Mouse (Mus musculus): ENCODE measurements at regions not wholly inside any gene's neighbourhood (a gene's known extent, or its start where the extent isn't known, plus 50 kb on each side); places are given as distances from the start of the nearest gene placed in this dataset.

DNA sequence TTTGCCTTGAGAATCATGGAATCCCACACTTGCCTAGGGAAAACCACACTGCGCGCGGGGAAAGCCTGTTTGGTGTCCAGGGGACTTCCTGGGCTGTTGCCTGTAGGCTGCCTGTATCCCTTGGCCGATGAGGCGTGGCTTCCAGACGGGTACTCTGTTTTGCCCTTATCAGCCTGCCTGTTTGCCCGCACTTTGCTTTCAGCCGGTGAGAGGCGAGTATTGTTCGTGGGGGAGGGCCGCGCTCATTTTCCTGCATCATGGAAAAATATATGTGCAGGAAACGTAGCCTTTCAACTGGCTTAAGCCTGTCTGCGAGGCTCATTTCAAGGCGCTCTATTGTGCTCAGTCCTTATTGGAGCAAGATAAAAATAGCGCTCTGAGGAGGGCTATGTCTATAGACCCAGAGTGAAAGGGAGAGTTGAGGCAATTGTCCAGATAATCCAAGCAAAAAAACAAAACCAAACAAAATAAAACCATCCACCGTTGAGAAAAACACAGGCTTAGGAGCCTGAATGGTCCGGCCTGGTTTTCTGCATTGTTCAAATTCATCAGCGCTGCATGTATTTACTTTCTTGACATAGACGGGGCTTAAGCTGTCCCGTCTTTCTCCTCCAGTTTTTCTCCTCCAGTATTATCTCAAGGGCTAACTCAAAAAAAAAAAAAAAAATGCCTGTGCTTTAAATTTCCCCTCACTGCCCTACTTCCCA lies 67.9 kb downstream of the Klf5 start:
- Histone ChIP-seq H3K4me3 (ENCODE audit: low read length) (no peak overlapping the region), H3K9me3 (ENCODE audit: control insufficient read depth, low read length) (no peaks in the 10 kb centered on the region), H3K4me1 (ENCODE audit: control insufficient read depth, insufficient read depth, low read depth, low read length) (0 out of 2 replicates have a peak, but pooled peaks cover 2% of the 10 kb centered on the region), H3K36me3 (ENCODE audit: control insufficient read depth, insufficient read depth, low read length) (no peaks in the 10 kb centered on the region), H3K9ac (ENCODE audit: low read depth, low read length) (0 out of 2 replicates have a peak overlapping the region, but pooled peaks have one; percentile 6), H3K27me3 (replicated peaks; ENCODE audit: control insufficient read depth, insufficient read depth, low read length) (no peaks in the 10 kb centered on the region), H3K27ac (ENCODE audit: low read depth, low read length) (no peak overlapping the region), H3K4me2 (ENCODE audit: low read length) (peak overlapping the region; percentile 41)
- no peak; the same call in 1 of the 2 replicates for ATAC-seq
- 48% methylated on average over 21 of the region's 21 CpGs for WGBS

DNA sequence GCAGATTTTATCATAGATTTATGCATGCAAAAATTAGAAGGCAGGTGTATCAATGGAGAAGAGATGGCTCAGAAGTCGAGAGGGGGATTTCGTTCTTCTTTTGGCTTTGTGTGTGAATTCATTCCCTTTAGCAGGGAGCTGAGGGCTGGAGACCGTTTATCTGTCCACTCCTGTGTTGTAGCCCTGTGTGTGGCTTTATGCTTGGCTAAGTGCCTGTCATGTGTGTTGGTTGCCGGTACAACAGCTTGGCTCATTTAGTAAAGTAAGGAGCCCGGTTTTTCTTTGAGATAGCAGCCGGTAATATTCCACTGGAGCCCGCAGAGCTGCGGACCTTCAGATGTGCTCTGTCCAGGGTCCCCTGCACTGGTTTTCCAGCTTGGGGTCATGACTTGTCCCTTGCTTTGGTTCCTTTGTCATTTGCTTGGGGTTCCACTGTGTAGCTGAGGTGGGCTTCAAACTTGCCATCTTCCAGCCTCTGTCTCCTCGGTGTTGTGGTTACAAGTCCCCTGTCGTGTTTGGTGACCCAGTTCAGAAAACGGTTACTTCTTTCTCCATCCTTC lies 68.6 kb downstream of the Klf5 start:
- H3K9ac ChIP-seq (ENCODE audit: low read depth, low read length) = no peak overlapping the region
- no peak overlapping the region for H3K4me3 ChIP-seq (ENCODE audit: low read length)
- no peaks in the 10 kb centered on the region for H3K36me3 ChIP-seq (ENCODE audit: control insufficient read depth, insufficient read depth, low read length)
- H3K27me3 ChIP-seq (replicated peaks; ENCODE audit: control insufficient read depth, insufficient read depth, low read length) = no peaks in the 10 kb centered on the region
- H3K4me2 ChIP-seq (ENCODE audit: low read length) = no peak overlapping the region
- H3K4me1 ChIP-seq (ENCODE audit: control insufficient read depth, insufficient read depth, low read depth, low read length) = 0 out of 2 replicates have a peak, but pooled peaks cover 2% of the 10 kb centered on the region
- no peaks in the 10 kb centered on the region for H3K9me3 ChIP-seq (ENCODE audit: control insufficient read depth, low read length)
- no peak overlapping the region for H3K27ac ChIP-seq (ENCODE audit: low read depth, low read length)
- WGBS = 54% methylated on average over 11 of the region's 11 CpGs
- ATAC-seq = no peak

DNA sequence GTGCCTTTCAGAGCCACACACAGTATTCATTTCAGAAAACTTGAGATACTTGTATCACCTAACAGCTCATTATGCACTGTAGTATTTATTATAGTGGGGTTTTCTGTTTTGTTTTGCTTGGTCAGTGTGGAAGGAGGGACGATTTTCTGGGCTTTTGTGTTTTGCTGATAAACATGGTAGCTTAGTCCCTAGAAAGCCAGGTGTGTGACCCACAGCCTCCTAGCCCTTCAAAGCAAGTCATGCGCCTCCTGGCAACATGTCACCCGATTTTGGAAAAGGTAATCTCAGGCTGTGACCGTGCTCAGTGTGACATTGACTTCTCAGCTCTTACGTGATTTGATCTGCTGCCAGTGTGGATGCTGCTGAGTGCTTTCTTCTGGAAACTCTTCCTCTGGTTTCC lies 70.9 kb downstream of the Klf5 start:
- H3K4me2 ChIP-seq (ENCODE audit: low read length) = no peak overlapping the region
- WGBS = 82% methylated on average over 5 of the region's 5 CpGs
- no peaks in the 10 kb centered on the region for H3K9me3 ChIP-seq (ENCODE audit: control insufficient read depth, low read length)
- no peak for ATAC-seq
- H3K36me3 ChIP-seq (ENCODE audit: control insufficient read depth, insufficient read depth, low read length) = no peaks in the 10 kb centered on the region
- no peak overlapping the region for H3K4me3 ChIP-seq (ENCODE audit: low read length)
- no peak overlapping the region for H3K9ac ChIP-seq (ENCODE audit: low read depth, low read length)
- H3K4me1 ChIP-seq (ENCODE audit: control insufficient read depth, insufficient read depth, low read depth, low read length) = 0 out of 2 replicates have a peak, but pooled peaks cover 2% of the 10 kb centered on the region
- H3K27me3 ChIP-seq (replicated peaks; ENCODE audit: control insufficient read depth, insufficient read depth, low read length) = no peaks in the 10 kb centered on the region
- H3K27ac ChIP-seq (ENCODE audit: low read depth, low read length) = no peak overlapping the region

DNA sequence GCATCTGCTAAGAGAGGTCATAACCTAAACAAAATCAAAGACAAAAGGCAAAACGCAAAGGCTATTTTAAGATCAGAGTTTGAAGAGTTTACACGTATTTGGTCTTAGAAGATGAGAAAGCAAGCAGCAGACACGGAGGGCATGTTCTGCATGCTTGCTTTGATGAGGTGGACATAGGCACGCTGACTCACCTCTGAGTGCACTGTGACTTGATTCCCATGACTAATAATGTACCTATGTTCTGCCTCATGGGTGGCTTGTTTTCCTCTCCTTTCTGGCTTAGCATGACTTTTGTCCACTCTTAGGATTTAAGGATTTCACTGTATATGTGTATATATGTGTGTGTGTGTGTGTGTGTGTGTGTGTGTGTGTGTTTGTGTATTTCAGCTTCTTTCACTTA lies 75.2 kb downstream of the Klf5 start:
- Histone ChIP-seq H3K9ac (ENCODE audit: low read depth, low read length) (no peak overlapping the region), H3K9me3 (ENCODE audit: control insufficient read depth, low read length) (no peaks in the 10 kb centered on the region), H3K36me3 (ENCODE audit: control insufficient read depth, insufficient read depth, low read length) (no peaks in the 10 kb centered on the region), H3K27me3 (replicated peaks; ENCODE audit: control insufficient read depth, insufficient read depth, low read length) (no peaks in the 10 kb centered on the region), H3K4me1 (ENCODE audit: control insufficient read depth, insufficient read depth, low read depth, low read length) (no peaks in the 10 kb centered on the region), H3K4me2 (ENCODE audit: low read length) (no peak overlapping the region), H3K27ac (ENCODE audit: low read depth, low read length) (no peak overlapping the region), H3K4me3 (ENCODE audit: low read length) (no peak overlapping the region)
- WGBS = 80% methylated on average over 4 of the region's 4 CpGs
- ATAC-seq = no peak

DNA sequence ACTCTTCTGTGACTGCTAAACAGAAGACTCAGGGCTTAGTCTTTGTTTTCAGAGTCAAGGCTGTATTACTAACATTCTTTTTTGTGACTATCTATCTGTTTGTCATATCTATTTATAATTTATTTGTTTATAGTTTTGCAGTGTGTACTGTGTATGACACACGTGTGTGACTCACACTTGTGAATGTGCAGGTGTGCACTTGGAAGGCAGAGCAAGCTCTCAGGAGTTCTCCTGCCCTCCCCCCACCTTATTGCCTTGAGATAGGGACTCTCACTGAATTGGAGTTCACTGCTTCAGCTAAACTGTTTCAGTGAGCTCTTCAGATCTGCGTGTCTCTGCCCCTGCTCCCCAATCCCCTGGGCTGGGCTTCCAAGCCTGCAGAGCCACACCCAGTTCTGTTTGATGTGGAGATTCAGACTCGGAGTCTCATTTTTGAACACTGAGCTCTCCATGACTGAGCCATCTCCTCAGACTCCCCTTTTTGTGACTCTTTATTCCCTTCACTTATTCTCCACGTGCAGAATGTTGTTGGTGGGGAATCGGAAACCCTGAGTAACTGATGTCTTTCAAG lies 76.6 kb downstream of the Klf5 start:
- H3K4me2 ChIP-seq (ENCODE audit: low read length) = no peak overlapping the region
- WGBS = 63% methylated on average over 5 of the region's 5 CpGs

DNA sequence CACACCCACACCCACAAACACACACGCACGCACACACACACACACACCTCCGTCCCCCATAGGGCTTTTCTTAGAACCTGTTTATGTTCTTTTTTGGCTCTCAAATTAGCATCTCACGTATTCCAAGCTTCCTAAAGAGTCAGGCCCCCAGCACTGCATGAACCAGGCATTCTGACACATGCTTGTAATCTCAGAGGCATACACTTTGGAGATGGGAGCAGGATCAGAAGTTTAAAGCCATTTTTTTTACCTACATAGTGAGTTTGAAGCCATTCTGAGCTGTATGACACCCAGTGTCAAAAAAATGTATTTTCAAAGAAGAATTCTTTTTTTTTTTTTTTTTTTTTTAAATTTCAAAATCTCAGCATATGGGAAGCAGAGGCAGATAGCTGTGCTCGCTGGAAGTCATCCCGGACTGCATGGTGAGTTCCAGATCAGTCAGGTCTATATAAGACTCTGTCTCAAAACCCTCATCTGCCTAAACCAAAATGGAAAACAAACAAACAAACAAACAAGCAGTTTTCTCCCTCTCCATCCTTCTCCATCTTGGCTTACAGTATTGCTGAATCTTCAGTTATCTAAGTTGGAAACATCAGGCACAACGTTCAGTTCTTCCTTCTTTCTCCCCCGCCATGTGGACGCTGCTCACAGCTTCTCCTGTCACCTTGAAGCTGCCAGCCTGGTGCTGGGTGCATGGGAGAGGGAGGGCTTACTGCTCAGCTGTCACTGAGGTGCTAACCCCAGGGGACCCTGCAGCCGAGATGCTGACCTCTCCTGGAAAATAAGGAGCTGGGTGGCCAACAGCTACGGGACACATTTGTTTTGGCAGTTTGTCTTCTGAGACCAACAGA lies 78.4 kb downstream of the Klf5 start:
- Histone ChIP-seq H3K9ac (ENCODE audit: low read depth, low read length) (no peak overlapping the region), H3K9me3 (ENCODE audit: control insufficient read depth, low read length) (no peaks in the 10 kb centered on the region), H3K4me3 (ENCODE audit: low read length) (no peak overlapping the region), H3K4me1 (ENCODE audit: control insufficient read depth, insufficient read depth, low read depth, low read length) (no peaks in the 10 kb centered on the region), H3K27me3 (replicated peaks; ENCODE audit: control insufficient read depth, insufficient read depth, low read length) (no peaks in the 10 kb centered on the region), H3K4me2 (ENCODE audit: low read length) (no peak overlapping the region), H3K27ac (ENCODE audit: low read depth, low read length) (no peak overlapping the region), H3K36me3 (ENCODE audit: control insufficient read depth, insufficient read depth, low read length) (no peaks in the 10 kb centered on the region)
- 82% methylated on average over 11 of the region's 11 CpGs for WGBS
- ATAC-seq = no peak

More for the DNA sequence above, 76.6 kb downstream of the Klf5 start:
- Histone ChIP-seq H3K27me3 (replicated peaks; ENCODE audit: control insufficient read depth, insufficient read depth, low read length) (no peaks in the 10 kb centered on the region), H3K4me1 (ENCODE audit: control insufficient read depth, insufficient read depth, low read depth, low read length) (no peaks in the 10 kb centered on the region), H3K36me3 (ENCODE audit: control insufficient read depth, insufficient read depth, low read length) (no peaks in the 10 kb centered on the region), H3K9me3 (ENCODE audit: control insufficient read depth, low read length) (no peaks in the 10 kb centered on the region), H3K9ac (ENCODE audit: low read depth, low read length) (no peak overlapping the region), H3K27ac (ENCODE audit: low read depth, low read length) (no peak overlapping the region), H3K4me3 (ENCODE audit: low read length) (no peak overlapping the region)
- ATAC-seq = no peak

DNA sequence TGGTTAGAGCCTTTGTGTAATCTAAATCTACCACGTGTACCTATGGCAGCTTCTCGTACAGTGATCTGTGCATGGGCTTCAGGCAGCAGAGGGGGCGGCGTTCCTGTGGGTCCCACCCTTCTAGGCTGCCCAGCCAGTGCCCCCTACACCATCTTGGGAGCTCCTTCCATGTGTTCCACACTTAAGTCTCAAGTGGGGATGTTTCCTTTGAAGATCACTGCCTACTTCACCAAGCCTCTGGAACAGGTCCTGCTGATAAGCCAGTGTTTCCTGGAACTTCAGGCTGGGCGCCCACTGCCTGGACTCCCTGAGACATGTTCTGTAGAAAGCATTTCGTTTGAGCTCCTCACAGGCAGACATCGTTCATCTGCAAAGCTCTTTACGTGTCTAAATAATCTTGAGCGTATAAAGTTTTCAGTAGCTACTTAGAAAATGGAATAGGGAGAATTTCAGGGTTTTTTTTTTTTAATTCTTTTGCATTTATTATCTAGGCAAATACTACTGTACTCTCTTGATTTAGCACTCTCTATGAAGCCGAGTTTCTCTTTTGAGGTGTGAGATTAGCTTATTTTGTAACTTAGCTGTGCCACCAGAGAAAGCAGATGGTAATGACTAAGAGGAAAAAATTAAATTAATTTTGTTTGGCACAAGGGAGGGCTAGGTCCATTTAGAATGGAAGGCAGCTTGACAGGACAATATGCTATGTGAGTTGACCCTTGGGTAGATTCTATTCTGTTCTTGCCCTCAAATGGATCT lies 82.9 kb downstream of the Klf5 start:
- H3K9me3 ChIP-seq (ENCODE audit: control insufficient read depth, low read length) = no peaks in the 10 kb centered on the region
- H3K27me3 ChIP-seq (replicated peaks; ENCODE audit: control insufficient read depth, insufficient read depth, low read length) = no peaks in the 10 kb centered on the region
- no peaks in the 10 kb centered on the region for H3K4me1 ChIP-seq (ENCODE audit: control insufficient read depth, insufficient read depth, low read depth, low read length)
- 91% methylated on average over 10 of the region's 10 CpGs for WGBS
- ATAC-seq = no peak
- no peaks in the 10 kb centered on the region for H3K36me3 ChIP-seq (ENCODE audit: control insufficient read depth, insufficient read depth, low read length)
- no peak overlapping the region for H3K4me2 ChIP-seq (ENCODE audit: low read length)
- H3K27ac ChIP-seq (ENCODE audit: low read depth, low read length) = no peak overlapping the region
- no peak overlapping the region for H3K4me3 ChIP-seq (ENCODE audit: low read length)
- H3K9ac ChIP-seq (ENCODE audit: low read depth, low read length) = no peak overlapping the region

DNA sequence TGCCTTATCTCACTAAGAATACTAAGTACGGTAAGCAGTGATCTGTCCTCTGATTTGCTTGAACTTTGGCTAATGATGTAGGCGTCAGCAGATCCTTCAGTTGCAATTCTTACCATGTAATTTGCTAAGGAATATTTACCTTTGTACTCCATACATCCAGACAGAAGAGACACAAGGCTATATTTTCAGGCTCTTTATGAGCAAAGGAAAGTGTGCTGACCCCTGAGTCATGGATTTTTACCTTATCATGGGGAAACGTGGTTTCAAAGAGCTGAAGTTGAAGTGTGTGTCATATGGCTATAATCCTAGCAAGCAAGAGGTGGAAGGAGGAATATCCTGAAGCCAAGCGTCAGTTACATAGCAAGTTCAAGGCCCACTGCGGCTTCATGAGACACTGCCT lies 83.6 kb downstream of the Klf5 start:
- H3K27ac ChIP-seq (ENCODE audit: low read depth, low read length) = no peak overlapping the region
- no peaks in the 10 kb centered on the region for H3K4me1 ChIP-seq (ENCODE audit: control insufficient read depth, insufficient read depth, low read depth, low read length)
- ATAC-seq = no peak
- no peaks in the 10 kb centered on the region for H3K27me3 ChIP-seq (replicated peaks; ENCODE audit: control insufficient read depth, insufficient read depth, low read length)
- no peak overlapping the region for H3K4me3 ChIP-seq (ENCODE audit: low read length)
- H3K4me2 ChIP-seq (ENCODE audit: low read length) = no peak overlapping the region
- WGBS = 90% methylated on average over 5 of the region's 5 CpGs
- no peaks in the 10 kb centered on the region for H3K36me3 ChIP-seq (ENCODE audit: control insufficient read depth, insufficient read depth, low read length)
- no peak overlapping the region for H3K9ac ChIP-seq (ENCODE audit: low read depth, low read length)
- no peaks in the 10 kb centered on the region for H3K9me3 ChIP-seq (ENCODE audit: control insufficient read depth, low read length)
